Mouse (Mus musculus): ENCODE results near the gene Rnf32. TPM values are rescaled to one million over a fixed set of nuclear protein-coding genes. Genes with fewer than 3 reads are reported as not detected.

Rnf32 gene
- total and polyA plus RNA-seq, 2 experiments from 2014 or later, result 12.5 to 13.6 TPM

GRCm38 (mm10) chr5:29244769-29245168, 49.0 kb downstream of the Rnf32 start:
- H3K4me3 ChIP-seq (ENCODE audit: low read depth, low read length), result no peak overlapping the region
- H3K27me3 ChIP-seq (ENCODE audit: insufficient read depth, low read length), result no peaks in the 10 kb centered on the region
- no peak overlapping the region for H3K9ac ChIP-seq (replicated peaks; ENCODE audit: low read length, poor library complexity, severe bottlenecking)
- no peak for TF ChIP-seq CTCF (IDR thresholded peaks at IDR 0.05)
- H3K36me3 ChIP-seq (ENCODE audit: insufficient read depth, low read length), result no peaks in the 10 kb centered on the region
- no CpG with 5 or more reads among the region's 1 CpGs for WGBS
- no peak overlapping the region for H3K27ac ChIP-seq (ENCODE audit: low read depth, low read length)
- H3K4me1 ChIP-seq (ENCODE audit: insufficient read depth, low read length), result no peaks in the 10 kb centered on the region
- DNase-seq (ENCODE audit: low spot score) (no peak), ATAC-seq (ENCODE audit: low FRiP score) (no peak)
- H3K4me2 ChIP-seq (ENCODE audit: low read depth, low read length, poor library complexity, severe bottlenecking), result no peak overlapping the region
- H3K9me3 ChIP-seq (ENCODE audit: low read length), result 0 out of 2 replicates have a peak, but pooled peaks cover 2% of the 10 kb centered on the region

- DNase-seq (ENCODE audit: low spot score), result peak; percentile 46
- no peak overlapping the region for H3K4me3 ChIP-seq (ENCODE audit: low read depth, low read length)
Measured at GRCm38 (mm10) chr5:29250795-29251495, 55.2 kb downstream of the Rnf32 start.

DNA sequence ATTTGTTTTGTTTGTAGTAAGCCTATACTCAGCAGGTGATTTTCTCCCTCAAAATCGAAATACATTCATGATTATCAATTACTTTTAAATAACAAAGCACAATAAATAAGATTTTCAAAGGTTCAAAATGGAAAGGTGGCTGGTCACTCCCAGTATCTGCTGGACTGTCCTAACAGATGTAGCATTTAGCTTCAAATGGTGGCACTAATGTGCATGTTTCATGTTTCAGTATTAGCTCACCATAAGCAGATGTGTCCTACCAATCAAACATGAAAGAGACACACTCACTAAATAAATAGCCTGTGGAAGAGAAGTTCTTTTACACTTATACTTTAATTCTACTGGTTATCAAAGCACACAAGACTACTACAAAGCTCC, 55.7 kb downstream of the Rnf32 start:
- no peak for DNase-seq (ENCODE audit: low spot score)
- H3K36me3 ChIP-seq (ENCODE audit: insufficient read depth, low read length), result no peaks in the 10 kb centered on the region

More at GRCm38 (mm10) chr5:29250795-29251495, 55.2 kb downstream of the Rnf32 start:
- ATAC-seq (ENCODE audit: low FRiP score), result no peak
- Histone ChIP-seq H3K36me3 (ENCODE audit: insufficient read depth, low read length) (no peaks in the 10 kb centered on the region), H3K4me1 (ENCODE audit: insufficient read depth, low read length) (no peaks in the 10 kb centered on the region), H3K9ac (replicated peaks; ENCODE audit: low read length, poor library complexity, severe bottlenecking) (no peak overlapping the region), H3K9me3 (ENCODE audit: low read length) (no peaks in the 10 kb centered on the region), H3K27me3 (ENCODE audit: insufficient read depth, low read length) (no peaks in the 10 kb centered on the region), H3K27ac (ENCODE audit: low read depth, low read length) (no peak overlapping the region), H3K4me2 (ENCODE audit: low read depth, low read length, poor library complexity, severe bottlenecking) (no peak overlapping the region)
- no peak; the same call in 1 of the 2 replicates for TF ChIP-seq CTCF (IDR thresholded peaks at IDR 0.05)
- 9% methylated on average over 8 of the region's 8 CpGs for WGBS

DNA sequence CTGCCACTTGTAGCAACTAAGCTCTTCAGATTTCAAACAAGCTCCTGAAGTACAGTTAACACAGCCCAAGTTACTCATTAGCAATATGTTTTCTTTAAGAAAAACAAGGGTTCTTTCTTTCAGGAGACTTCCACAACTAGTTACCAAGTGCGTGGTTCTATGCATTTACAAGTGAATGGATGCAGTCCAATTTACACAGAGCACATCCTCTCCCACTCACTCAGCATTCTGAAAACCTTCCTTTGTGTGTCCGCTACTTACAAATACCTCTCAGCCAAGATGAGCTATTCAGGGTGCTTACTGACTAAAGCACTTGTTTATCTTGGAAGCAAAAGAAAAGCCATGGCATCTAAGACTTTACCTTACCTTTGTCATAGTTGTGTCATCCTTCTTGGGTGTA, 58.1 kb downstream of the Rnf32 start:
- Histone ChIP-seq H3K9me3 (ENCODE audit: low read length) (no peaks in the 10 kb centered on the region), H3K9ac (replicated peaks; ENCODE audit: low read length, poor library complexity, severe bottlenecking) (no peak overlapping the region), H3K36me3 (ENCODE audit: insufficient read depth, low read length) (no peaks in the 10 kb centered on the region), H3K4me2 (ENCODE audit: low read depth, low read length, poor library complexity, severe bottlenecking) (no peak overlapping the region), H3K4me1 (ENCODE audit: insufficient read depth, low read length) (no peaks in the 10 kb centered on the region), H3K4me3 (ENCODE audit: low read depth, low read length) (no peak overlapping the region), H3K27ac (ENCODE audit: low read depth, low read length) (no peak overlapping the region), H3K27me3 (ENCODE audit: insufficient read depth, low read length) (no peaks in the 10 kb centered on the region)
- DNase-seq (ENCODE audit: low spot score) (no peak), ATAC-seq (ENCODE audit: low FRiP score) (no peak)
- no peak for TF ChIP-seq CTCF (IDR thresholded peaks at IDR 0.05)
- WGBS, result 30% methylated on average over 2 of the region's 2 CpGs

More for the DNA sequence above, 55.7 kb downstream of the Rnf32 start:
- Histone ChIP-seq H3K27ac (ENCODE audit: low read depth, low read length) (no peak overlapping the region), H3K4me2 (ENCODE audit: low read depth, low read length, poor library complexity, severe bottlenecking) (no peak overlapping the region), H3K4me3 (ENCODE audit: low read depth, low read length) (no peak overlapping the region), H3K9me3 (ENCODE audit: low read length) (no peaks in the 10 kb centered on the region), H3K9ac (replicated peaks; ENCODE audit: low read length, poor library complexity, severe bottlenecking) (no peak overlapping the region), H3K4me1 (ENCODE audit: insufficient read depth, low read length) (no peaks in the 10 kb centered on the region), H3K27me3 (ENCODE audit: insufficient read depth, low read length) (no peaks in the 10 kb centered on the region)
- WGBS, result 28% methylated on average over 1 of the region's 1 CpGs
- ATAC-seq (ENCODE audit: low FRiP score), result no peak
- TF ChIP-seq CTCF (IDR thresholded peaks at IDR 0.05), result no peak

DNA sequence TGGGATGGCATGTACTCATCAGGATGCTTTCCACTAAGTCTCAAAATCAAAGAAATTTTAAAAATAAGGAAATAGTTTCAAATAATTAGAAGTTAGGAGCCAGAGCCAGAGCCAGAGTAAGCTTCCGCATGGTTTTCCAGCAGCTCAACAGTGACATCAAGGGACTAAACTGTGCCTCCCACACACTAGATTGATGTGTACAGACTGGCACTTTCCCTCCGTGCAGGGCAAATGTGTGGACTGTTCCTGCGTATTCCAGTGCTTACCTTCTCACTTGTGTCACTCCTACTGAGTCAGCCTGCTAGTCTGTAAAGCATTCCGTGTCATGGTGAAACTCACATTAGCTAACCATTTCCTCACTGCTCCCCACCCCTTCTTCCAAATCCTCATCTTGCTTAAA, 75.1 kb downstream of the Rnf32 start:
- Histone ChIP-seq H3K27me3 (ENCODE audit: insufficient read depth, low read length) (no peaks in the 10 kb centered on the region), H3K27ac (ENCODE audit: low read depth, low read length) (no peak overlapping the region), H3K9me3 (ENCODE audit: low read length) (no peaks in the 10 kb centered on the region), H3K4me3 (ENCODE audit: low read depth, low read length) (no peak overlapping the region), H3K4me2 (ENCODE audit: low read depth, low read length, poor library complexity, severe bottlenecking) (no peak overlapping the region), H3K36me3 (ENCODE audit: insufficient read depth, low read length) (no peaks in the 10 kb centered on the region), H3K4me1 (ENCODE audit: insufficient read depth, low read length) (no peaks in the 10 kb centered on the region), H3K9ac (replicated peaks; ENCODE audit: low read length, poor library complexity, severe bottlenecking) (no peak overlapping the region)
- peak; percentile 56 for TF ChIP-seq CTCF (IDR thresholded peaks at IDR 0.05)
- DNase-seq (ENCODE audit: low spot score), result no peak
- WGBS, result 56% methylated on average over 4 of the region's 4 CpGs
- ATAC-seq (ENCODE audit: low FRiP score), result no peak

GRCm38 (mm10) chr5:29273426-29273825, 77.6 kb downstream of the Rnf32 start:
- DNase-seq (ENCODE audit: low spot score) (no peak), ATAC-seq (ENCODE audit: low FRiP score) (no peak)
- Histone ChIP-seq H3K36me3 (ENCODE audit: insufficient read depth, low read length) (no peaks in the 10 kb centered on the region), H3K4me3 (ENCODE audit: low read depth, low read length) (no peak overlapping the region), H3K9me3 (ENCODE audit: low read length) (no peaks in the 10 kb centered on the region), H3K27me3 (ENCODE audit: insufficient read depth, low read length) (no peaks in the 10 kb centered on the region), H3K4me2 (ENCODE audit: low read depth, low read length, poor library complexity, severe bottlenecking) (no peak overlapping the region), H3K4me1 (ENCODE audit: insufficient read depth, low read length) (no peaks in the 10 kb centered on the region), H3K9ac (replicated peaks; ENCODE audit: low read length, poor library complexity, severe bottlenecking) (no peak overlapping the region), H3K27ac (ENCODE audit: low read depth, low read length) (no peak overlapping the region)
- no peak for TF ChIP-seq CTCF (IDR thresholded peaks at IDR 0.05)
- 73% methylated on average over 2 of the region's 2 CpGs for WGBS

Data from midbrain, postnatal 0 days (tissue).